Mouse (Mus musculus): ENCODE data around the gene Ube2l3.
"Not testable (repeated sequence)": the region's sequence is repeated elsewhere in the genome, so short reads cannot be mapped to it uniquely, and the experiment has no call there.

The Ube2l3 gene

DNA sequence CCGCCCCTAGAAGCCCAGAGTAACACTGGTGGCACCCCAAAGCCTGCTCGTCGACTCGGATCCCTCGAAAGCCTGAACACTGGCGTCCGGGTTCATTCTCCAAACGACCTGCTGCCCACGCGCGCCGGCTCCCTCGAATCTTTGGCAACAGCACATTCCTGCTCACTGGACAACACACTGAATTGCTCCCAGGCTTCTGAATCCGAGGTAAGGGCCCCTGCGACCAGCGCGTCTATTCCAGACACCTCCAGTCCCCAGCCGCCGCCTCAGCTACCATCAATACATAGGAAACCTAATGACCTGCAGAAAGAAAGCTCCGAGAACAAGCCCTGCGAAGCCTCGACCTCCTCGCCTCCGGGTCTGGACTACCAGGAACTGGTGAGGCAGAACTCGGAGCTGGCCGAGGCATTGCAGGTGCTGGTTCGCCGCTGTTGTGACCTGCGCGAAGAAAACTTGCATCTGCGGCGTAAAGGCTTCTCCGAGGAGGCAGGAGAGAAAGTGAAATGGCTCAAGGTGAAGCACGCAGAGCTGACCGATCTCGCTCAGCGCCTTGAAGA, 7.0 kb upstream of the Ube2l3 start:
- DNase-seq (ENCODE audit: inconsistent age in 2 of 2, low spot score in 1 of 2) = no peak

- DNase-seq (ENCODE audit: inconsistent age in 2 of 2, low spot score in 1 of 2) = peak; percentile 85 to 95
Observed at GRCm38 (mm10) chr16:17208389-17209361, 6.2 kb upstream of the Ube2l3 start, which contains the start of gene Rimbp3. Gene Rimbp3 (plus strand): TSS chr16:17208603.

DNA sequence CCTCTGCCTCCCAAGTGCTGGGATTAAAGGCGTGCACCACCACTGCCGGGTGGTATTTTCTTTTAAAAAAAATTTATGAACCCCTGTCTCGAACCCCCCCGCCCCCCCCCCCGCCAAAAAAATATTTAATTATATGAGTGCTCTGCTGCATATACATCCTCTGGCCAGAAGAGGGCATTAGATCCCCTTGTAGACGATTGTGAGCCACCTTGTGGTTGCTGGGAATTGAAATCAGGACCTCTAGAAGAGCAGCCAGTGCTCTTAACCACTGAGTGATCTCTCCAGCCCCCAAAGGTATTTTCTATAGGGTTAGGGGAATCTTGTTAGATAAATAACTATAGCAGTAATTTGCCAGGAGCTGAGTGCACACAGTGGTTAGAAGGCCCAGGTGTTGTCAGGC, 2.5 kb upstream of the Ube2l3 start:
- DNase-seq (ENCODE audit: inconsistent age in 2 of 2, low spot score in 1 of 2) = peak; percentile 29 to 72

GRCm38 (mm10) chr16:17201977-17202376, 472 bp downstream of the Ube2l3 start:
- no peak for DNase-seq (ENCODE audit: inconsistent age in 2 of 2, low spot score in 1 of 2)

DNA sequence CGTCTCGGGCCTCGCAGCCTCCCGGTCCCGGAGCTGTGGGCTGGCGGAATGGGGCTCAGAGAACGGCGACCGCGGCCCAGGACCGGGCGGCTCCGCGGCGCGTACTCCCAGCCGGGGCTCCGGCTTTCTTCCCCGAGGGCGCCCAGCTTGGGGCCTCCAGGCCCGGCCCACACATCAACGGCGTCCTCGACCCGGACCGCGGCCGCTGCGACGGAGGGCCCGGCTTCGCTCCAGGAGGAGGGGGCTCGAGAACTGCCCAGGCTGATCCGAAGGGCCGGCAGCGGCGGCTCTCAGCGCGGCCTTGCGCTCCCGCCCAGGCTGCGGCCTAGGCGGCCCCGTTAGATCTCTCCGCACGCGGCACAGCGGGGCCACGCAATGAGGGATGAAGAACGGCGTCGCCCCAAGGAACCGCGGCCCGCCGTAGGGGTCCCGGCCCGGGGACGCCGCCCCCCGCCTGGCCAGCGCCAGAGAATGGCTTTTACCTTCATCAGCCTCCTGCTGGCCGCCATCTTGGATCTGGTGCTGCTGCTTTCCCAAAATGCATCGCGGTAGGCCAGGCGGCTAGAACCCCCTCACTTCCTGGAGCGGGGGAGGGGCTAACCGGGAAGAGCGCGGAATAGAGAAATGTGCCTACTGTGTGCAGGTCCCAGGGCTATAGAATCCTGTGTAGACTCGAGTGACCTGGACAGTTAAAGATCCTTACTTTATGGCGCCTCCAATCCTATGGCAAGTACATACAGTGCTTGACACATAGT, 1.3 kb downstream of the Ube2l3 start:
- peak; percentile 88 to 95 for DNase-seq (ENCODE audit: inconsistent age in 2 of 2, low spot score in 1 of 2)

GRCm38 (mm10) chr16:17200121-17200952, 2.1 kb downstream of the Ube2l3 start:
- DNase-seq (ENCODE audit: inconsistent age in 2 of 2, low spot score in 1 of 2) = no peak

- DNase-seq (ENCODE audit: inconsistent age in 2 of 2, low spot score in 1 of 2) = no peak
Observed at GRCm38 (mm10) chr16:17193823-17194222, 8.6 kb downstream of the Ube2l3 start.

DNA sequence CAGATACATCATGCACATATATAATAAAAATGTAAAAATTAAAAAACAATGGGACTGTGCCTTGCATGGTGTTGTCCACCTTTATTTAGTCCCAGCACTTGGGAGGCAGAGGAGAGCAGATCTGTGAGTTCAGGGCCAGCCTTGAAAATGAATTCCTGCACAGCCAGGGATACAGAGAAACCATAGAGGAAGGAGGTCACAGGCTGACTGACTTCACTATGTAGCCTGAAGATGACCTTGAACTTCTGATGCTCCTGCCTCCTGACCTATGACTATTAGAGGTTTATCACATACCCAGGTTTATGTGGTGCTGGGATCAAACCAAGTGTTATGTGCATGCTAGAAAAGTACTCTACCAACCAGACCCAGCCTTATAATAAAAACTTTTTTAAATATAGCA, 17.0 kb downstream of the Ube2l3 start:
- peak in 1 of 2 experiments; percentile 56 for DNase-seq (ENCODE audit: inconsistent age in 2 of 2, low spot score in 1 of 2)

GRCm38 (mm10) chr16:17183003-17183402, 19.4 kb downstream of the Ube2l3 start:
- no peak for DNase-seq (ENCODE audit: inconsistent age in 2 of 2, low spot score in 1 of 2)

- no peak for DNase-seq (ENCODE audit: inconsistent age in 2 of 2, low spot score in 1 of 2)
Observed at GRCm38 (mm10) chr16:17182136-17182535, 20.3 kb downstream of the Ube2l3 start.

- peak in 1 of 2 experiments; percentile 67 for DNase-seq (ENCODE audit: inconsistent age in 2 of 2, low spot score in 1 of 2)
Observed at GRCm38 (mm10) chr16:17181382-17181781, 21.1 kb downstream of the Ube2l3 start.

GRCm38 (mm10) chr16:17179706-17180105, 22.7 kb downstream of the Ube2l3 start:
- no peak for DNase-seq (ENCODE audit: inconsistent age in 2 of 2, low spot score in 1 of 2)

- no peak for DNase-seq (ENCODE audit: inconsistent age in 2 of 2, low spot score in 1 of 2)
Observed at GRCm38 (mm10) chr16:17177623-17178170, 24.8 kb downstream of the Ube2l3 start.

DNA sequence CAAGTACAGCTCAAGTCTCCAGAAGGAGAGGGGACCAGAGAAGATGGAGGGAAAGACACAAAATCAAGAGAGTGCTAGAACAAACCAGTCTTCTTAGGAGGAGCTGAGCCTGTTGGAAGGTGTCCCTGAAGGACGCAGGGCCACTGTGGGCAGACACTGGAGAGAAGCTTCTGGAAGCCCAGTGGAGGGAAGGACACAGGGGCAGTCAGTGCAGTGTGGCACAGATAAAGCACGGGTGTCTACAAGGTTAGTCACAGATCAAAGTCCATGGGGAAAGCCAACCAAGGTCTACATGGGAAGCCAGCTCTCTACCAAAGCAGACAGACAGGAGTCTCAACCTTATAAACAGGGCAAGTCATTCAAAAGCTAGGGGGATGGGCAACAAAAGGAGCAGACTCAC, 26.7 kb downstream of the Ube2l3 start:
- DNase-seq (ENCODE audit: inconsistent age in 2 of 2, low spot score in 1 of 2) = peak; percentile 54 to 80

DNA sequence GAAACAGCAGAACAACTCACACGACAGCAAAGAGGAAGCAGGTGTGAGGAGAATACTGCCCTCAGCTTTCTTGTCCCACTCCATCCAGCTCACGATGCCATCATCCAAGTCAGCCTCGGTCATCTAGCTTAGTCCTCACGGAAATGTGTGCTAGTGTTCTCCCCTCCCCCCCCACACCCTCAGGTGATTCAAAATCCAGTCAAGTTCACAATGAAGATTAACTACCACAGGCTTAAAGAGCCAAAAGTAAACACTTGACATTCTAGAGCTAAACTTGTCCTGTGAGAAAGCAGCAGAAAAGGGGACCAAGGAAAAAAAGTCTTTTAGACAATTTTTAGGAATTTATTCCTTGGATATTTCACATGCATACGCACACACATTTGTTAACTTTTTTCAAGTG, 34.4 kb downstream of the Ube2l3 start:
- no peak for DNase-seq (ENCODE audit: inconsistent age in 2 of 2, low spot score in 1 of 2)

GRCm38 (mm10) chr16:17167179-17167578, 35.3 kb downstream of the Ube2l3 start:
- no peak for DNase-seq (ENCODE audit: inconsistent age in 2 of 2, low spot score in 1 of 2)

DNA sequence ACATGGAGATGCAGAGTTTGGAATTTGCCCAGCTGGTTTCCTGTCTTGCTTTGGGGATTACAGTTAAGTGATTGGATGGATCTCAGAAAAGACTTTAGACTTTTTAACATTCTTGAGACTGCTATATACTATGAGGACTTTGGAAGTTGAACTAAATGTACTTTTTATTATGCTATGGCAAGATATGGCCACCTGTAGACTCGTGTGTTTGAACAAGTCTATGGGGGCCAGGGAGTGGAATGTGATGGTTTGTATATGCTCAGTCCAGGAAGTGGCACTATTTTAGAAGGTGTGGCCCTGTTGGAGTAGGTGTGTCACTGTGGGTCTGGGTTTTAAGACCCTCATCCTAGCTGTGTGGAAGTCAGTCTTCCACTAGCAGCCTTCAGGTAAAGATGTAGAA, 37.0 kb downstream of the Ube2l3 start:
- not testable (repeated sequence) for DNase-seq (ENCODE audit: inconsistent age in 2 of 2, low spot score in 1 of 2)

GRCm38 (mm10) chr16:17154346-17154745, 48.1 kb downstream of the Ube2l3 start:
- peak; percentile 46 to 80 for DNase-seq (ENCODE audit: inconsistent age in 2 of 2, low spot score in 1 of 2)

GRCm38 (mm10) chr16:17151874-17152273, 50.6 kb downstream of the Ube2l3 start:
- DNase-seq (ENCODE audit: inconsistent age in 2 of 2, low spot score in 1 of 2) = no peak

- no peak for DNase-seq (ENCODE audit: inconsistent age in 2 of 2, low spot score in 1 of 2)
Observed at GRCm38 (mm10) chr16:17150520-17151258, 51.8 kb downstream of the Ube2l3 start.

Data from adrenal gland, adult (tissue).